Mouse (Mus musculus) frontal cortex, adult 2 months (tissue): ENCODE measurements around the gene Ggnbp2. TPM values are rescaled to one million over a fixed set of nuclear protein-coding genes. Genes with fewer than 3 reads are reported as not detected.

Experiments
- polyA plus RNA-seq: library from polyadenylated mRNA; depleted of rRNA; stranded (reverse); fragments of >200 nt; gene quantifications from 2 replicates; pipeline ENCODE4 v1.2.3, GENCODE M21; 2012; rRNA removed

The Ggnbp2 gene
- polyA plus RNA-seq, 1 experiment = 119 TPM

Other genes starting within 250 kb of the Ggnbp2 start
- gene Mrm1, start 51.3 kb downstream of the Ggnbp2 start, polyA plus RNA-seq = 14.0 and 14.1 TPM in 2 replicates
- 12.2 and 12.5 TPM in 2 replicates for gene Dhrs11, start 41.8 kb downstream of the Ggnbp2 start, polyA plus RNA-seq
- gene Myo19, start 9.3 kb upstream of the Ggnbp2 start, polyA plus RNA-seq = 13.4 and 14.7 TPM in 2 replicates
- 4.1 and 4.7 TPM in 2 replicates for gene Pigw, start 9.5 kb upstream of the Ggnbp2 start, polyA plus RNA-seq
- 37.8 and 47.5 TPM in 2 replicates for gene Znhit3, start 45.5 kb upstream of the Ggnbp2 start, polyA plus RNA-seq
- gene Car4, start 87.0 kb upstream of the Ggnbp2 start, polyA plus RNA-seq = 63.0 and 71.7 TPM in 2 replicates